Mouse (Mus musculus): ENCODE measurements around the gene Wnt2. TPM values are rescaled to one million over a fixed set of nuclear protein-coding genes. Genes with fewer than 3 reads are reported as not detected.

Wnt2 gene
- polyA plus RNA-seq, 1 experiment from 2014 or later = 0.43 TPM

Other genes starting within 250 kb of the Wnt2 start
- gene Asz1, start 78.5 kb upstream of the Wnt2 start, polyA plus RNA-seq (2016; fragmentation: Nextera tagmentation; extraction: Ambion mirVana) = not detected in 2 replicates
- 0.18 and 0.24 TPM in 2 replicates for gene Cftr, start 140.1 kb upstream of the Wnt2 start, polyA plus RNA-seq (2016; fragmentation: Nextera tagmentation; extraction: Ambion mirVana)